Mouse (Mus musculus): ENCODE data around the gene Tmed2. TPM values are rescaled to one million over a fixed set of nuclear protein-coding genes. Genes with fewer than 3 reads are reported as not detected.
"Not testable (repeated sequence)": the region's sequence is repeated elsewhere in the genome, so short reads cannot be mapped to it uniquely, and the experiment has no call there.

Gene Tmed2
- total RNA-seq (2021) = 100 to 1,000 TPM; 214 to 218 TPM
- long read RNA-seq, experiment 1, transcript Tmed2-201 (4 exons, 2,074 nt) = major isoform, 250 of 263 reads
- long read RNA-seq, experiment 1, partial matches to known transcripts = 2 of 263 reads
- long read RNA-seq, experiment 1, other reads (novel, unspliced or antisense) = 8 of 263 reads
- long read RNA-seq, experiment 2, transcript Tmed2-201 (4 exons, 2,074 nt) = major isoform, 484 of 523 reads
- long read RNA-seq, experiment 2, partial matches to known transcripts = 1 of 523 reads
- long read RNA-seq, experiment 2, other reads (novel, unspliced or antisense) = 32 of 523 reads

GRCm38 (mm10) chr5:124540383-124540786 is at the start of gene Tmed2:
Gene Tmed2 (plus strand): TSS chr5:124540695.
- peak; percentile 91 to 95 for DNase-seq (ENCODE audit: low spot score in 2 of 2)

- no peak for DNase-seq (ENCODE audit: low spot score in 2 of 2)
These were observed 48.8 kb upstream of the Tmed2 start for GRCm38 (mm10) chr5:124491732-124492131.

DNA sequence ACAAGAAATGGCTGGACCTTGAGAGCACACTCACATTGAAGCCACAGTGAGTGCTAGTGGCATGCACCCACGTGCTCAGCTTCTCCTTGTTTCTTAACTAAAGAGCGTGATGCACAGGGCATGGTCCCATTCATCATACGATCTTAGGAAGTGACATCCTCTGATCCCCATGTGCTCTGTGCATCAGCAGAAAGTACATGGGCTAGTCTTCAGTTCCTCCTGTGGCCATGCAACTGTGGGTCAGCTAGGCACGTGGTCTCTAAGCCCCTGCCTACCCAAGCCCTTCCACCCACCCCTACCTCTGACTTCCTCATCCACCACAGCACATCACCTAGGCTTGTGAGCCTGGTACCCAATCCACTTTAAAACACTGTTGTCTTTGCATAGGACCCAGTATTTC is 47.9 kb upstream of the Tmed2 start:
- DNase-seq (ENCODE audit: low spot score in 2 of 2) = no peak

GRCm38 (mm10) chr5:124493455-124493854 is 47.0 kb upstream of the Tmed2 start:
- no peak for DNase-seq (ENCODE audit: low spot score in 2 of 2)

- no peak for DNase-seq (ENCODE audit: low spot score in 2 of 2)
These were observed 44.9 kb upstream of the Tmed2 start for GRCm38 (mm10) chr5:124495547-124495946.

DNA sequence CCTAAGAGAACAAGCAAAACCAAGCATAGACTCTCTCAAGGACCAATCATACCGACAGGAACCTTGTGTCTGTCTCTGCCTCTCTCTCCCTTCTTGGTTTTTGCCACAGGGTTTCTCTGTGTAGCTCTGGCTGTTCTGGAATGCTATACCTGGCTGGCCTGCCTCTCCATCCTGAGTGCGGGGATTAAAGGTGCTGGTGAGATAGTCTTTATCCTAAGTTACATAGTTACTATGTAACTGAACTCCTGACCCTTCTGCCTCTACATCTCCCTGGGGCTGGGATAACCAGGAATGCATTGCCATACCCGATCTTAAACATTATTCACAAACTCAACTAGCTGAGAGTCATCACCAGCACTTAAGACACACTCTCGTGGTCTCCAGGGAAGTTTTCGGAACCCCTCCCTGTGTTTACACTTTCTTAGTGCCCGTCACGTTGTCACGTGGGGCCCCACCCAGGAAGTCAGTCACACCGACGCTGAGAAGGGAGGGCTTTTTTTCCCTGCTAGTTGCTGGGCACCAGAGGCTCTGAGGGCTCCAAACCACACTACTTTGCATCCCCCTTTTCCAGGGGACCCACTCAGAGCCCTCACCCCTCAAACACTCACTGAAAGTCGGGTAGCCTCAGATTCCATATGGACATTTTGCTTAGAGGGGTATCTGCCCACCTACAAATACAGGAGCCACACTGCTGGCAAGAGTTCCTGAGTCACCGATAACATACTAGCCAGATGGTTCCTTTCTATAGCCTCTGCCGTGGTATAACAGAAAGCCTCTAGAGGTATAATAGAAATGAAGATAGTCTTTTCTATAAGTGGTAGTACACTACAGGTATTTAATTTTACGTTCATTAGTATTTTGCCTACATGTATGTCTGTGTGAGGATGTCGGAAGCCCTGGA is 43.6 kb upstream of the Tmed2 start:
- no peak for DNase-seq (ENCODE audit: low spot score in 2 of 2)

DNA sequence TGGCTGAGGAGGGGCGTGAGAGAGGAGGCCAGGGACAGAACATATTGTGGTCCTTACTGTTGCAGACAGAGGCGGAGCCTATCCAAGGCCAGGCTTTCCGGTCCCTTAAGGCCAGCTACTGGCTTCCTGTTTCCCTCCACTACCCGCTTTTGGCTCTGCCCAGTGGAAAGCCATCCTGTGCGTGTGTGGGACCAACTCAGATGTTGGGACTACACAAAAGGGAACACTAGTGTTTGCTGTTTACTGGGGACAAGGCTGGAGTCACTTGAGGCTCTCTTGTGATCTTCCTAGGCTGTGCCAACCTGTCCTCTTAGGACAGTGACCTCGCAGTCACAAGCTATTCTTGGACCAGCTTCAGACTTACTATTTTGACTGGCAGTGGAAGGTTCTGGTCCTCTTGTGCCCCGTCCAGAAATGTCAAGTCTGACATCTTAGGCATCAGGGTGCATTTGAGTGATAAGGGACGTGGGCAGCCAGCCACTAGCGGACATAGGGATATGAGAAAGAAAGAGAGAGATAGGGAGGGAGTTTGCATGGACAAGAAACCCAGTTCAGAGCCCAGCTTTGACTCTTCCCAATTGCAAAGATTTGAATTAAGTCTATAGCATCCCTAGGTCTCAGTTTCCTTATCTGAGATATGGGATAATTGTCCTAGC is 42.1 kb upstream of the Tmed2 start:
- peak; percentile 22 to 36 for DNase-seq (ENCODE audit: low spot score in 2 of 2)

DNA sequence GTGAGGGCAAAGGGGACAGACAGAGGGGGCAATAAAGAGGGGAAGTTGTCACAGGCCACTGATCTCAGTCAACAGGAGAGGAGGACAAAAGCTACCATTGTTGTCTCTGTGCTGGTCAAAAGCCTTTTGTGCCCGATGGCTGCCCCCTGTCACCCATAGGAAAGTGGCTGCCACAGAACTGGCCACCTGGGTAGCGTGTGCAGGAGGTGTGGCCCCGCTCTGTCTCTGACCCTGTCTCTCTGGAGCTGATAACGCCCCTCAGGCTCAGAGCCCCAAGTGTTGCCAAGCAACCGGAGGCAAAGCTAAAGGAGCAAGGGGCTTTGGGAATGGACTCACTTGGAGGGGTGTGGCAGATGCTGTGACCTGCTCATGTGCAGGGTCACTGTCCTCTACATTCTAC is 41.5 kb upstream of the Tmed2 start:
- DNase-seq (ENCODE audit: low spot score in 2 of 2) = no peak

DNA sequence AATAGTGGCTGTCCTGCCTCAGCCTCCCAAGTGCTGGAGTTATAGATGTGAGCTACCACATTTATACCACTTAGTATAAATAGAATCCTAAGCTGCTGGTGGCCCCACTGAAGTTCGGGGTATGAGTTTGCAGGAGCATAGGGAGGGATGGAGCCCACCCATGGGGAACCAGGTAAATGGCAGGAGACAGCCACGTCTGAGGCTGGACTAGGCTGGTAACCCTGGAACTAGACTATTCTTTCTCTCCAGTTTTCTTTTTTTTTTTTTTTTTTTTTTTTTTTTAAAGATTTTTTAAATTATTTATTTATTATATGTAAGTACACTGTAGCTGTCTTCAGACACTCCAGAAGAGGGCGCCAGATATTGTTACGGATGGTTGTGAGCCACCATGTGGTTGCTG is 40.5 kb upstream of the Tmed2 start:
- not testable (repeated sequence) for DNase-seq (ENCODE audit: low spot score in 2 of 2)

DNA sequence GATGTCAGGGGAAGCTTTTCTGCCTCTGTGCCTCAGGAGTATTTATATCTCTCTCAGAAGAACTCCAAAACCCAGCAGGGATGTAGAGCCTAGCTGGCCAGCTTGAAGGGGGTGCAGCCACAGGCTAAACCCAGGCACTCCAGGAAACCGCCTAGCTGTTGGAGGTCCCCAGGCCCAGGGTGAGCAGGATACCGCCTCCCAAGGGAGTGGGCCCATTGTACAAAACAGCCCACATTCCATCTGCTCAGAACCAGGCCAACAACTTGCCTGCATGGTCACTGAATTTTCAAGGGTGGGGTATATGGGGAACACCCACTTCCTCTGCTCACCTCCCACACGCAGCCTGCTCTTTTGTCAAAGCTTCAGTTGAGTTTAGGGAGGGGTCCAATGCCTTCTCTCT is 39.9 kb upstream of the Tmed2 start:
- no peak for DNase-seq (ENCODE audit: low spot score in 2 of 2)

DNA sequence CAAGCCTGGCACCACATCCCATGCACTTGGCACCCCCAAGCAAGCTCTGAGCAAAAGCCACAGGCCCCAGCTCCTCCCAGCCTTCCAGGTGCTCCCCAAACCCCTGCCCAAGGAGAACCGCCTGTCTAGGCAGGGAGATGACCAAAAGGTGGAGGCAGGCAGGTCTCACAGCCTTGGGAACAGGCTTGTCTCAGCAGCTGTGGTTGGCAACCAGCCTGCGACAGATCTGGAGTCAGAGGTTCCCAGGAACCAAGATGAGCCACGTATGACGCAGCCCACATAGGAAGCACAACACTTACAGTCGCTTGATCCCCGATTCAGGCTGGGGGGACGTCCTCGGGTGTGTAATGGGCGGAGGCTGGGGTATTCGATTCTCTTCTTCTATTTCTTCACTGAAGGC is 39.0 kb upstream of the Tmed2 start:
- DNase-seq (ENCODE audit: low spot score in 2 of 2) = no peak

DNA sequence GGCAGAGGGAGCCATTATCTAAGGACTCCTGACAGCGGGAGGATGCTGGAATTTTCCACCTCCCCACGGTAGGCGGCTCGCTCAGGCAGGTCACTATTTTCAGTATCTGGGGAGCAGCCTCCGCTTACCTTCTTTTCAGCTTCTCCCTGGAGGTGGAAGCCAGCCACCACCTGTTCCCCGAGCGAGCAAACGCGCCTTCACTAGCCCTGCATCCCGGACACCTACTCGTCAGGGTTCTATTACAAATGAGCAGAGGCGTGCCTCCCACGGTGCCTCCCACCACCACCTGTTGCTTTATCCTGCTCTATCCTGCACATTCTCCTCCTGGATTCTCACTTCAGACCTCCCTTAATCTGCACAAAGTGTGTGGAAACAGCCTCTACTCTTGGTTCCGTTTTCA is 36.8 kb upstream of the Tmed2 start:
- DNase-seq (ENCODE audit: low spot score in 2 of 2) = no peak

- no peak for DNase-seq (ENCODE audit: low spot score in 2 of 2)
These were observed 35.3 kb upstream of the Tmed2 start for GRCm38 (mm10) chr5:124505235-124505634.

DNA sequence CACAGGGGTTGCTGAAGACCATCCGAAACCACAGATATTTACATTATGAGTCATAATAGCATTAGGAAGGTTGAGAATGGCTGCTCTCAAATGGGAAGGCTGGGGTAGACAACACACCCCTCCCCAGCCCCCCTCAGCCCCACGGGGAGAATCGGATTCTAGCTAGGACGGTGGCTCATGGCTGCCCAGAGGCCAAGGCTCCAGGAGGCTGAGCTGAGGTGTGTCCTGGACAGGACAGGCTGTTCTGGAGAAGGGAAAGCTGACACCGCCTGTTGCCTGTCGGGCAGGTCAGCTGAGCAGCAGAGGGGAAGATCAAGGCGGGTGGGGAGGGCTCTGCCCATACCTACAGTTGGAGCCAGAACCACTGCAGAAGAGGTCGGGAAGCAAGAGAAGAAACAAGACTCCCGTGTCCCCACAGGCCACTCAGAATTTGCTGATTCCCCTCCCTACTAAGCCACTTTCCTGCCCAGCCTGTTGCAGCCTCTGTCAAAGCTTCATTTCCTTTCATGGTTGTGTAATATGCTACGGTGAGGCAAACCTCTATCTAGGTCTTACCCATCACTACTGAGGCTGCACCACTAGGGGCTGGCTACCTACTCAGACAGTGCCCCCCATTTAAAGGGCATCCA is 33.6 kb upstream of the Tmed2 start:
- no peak for DNase-seq (ENCODE audit: low spot score in 2 of 2)

GRCm38 (mm10) chr5:124509200-124509599 is 31.3 kb upstream of the Tmed2 start:
- no peak for DNase-seq (ENCODE audit: low spot score in 2 of 2)

- DNase-seq (ENCODE audit: low spot score in 2 of 2) = no peak
These were observed 30.7 kb upstream of the Tmed2 start for GRCm38 (mm10) chr5:124509742-124510237.

DNA sequence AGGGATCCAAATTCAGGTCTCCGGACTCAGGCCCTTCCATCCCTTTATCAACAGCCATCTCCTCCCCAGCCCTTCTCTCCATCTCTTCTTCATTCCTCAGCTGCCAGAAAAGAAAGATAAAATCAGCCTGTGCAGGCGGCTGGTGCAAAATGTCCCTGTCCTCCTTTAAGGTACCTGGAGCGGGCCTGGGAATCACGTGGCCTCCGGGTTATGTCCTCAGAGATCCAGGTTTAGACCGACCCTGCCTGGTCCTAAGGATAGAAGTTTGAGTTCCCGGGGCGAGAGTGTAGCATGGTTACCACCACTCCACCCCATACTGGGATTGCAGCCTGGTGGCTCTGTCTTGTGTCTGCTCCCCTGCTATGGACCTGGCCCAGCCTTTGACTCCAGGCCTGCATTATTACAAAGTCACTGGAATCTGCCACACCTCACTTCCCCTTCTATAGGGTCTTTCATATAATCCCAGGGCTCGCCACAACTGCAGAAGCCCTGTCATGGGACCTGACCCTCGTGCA is 29.9 kb upstream of the Tmed2 start:
- no peak for DNase-seq (ENCODE audit: low spot score in 2 of 2)

DNA sequence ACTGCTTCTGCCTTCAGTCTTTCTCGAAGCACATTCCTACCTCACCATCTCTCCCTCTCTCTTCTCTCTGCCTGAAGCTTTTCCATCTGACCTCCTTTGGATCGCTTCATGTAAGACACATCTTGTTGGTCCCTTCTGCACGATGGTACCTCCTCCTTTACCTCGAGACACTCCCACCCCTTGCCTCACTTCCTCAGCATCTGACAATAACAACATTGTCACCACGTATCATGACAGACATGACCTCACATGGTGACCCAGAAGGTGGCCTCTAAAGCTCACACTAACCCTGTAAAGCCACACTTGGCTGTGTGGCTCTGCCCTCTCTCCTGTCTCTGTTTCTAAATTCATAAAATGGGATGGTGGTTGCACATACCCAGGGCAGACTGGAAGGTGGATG is 24.7 kb upstream of the Tmed2 start:
- DNase-seq (ENCODE audit: low spot score in 2 of 2) = no peak

- no peak for DNase-seq (ENCODE audit: low spot score in 2 of 2)
These were observed 21.8 kb upstream of the Tmed2 start for GRCm38 (mm10) chr5:124518648-124519047.

GRCm38 (mm10) chr5:124521588-124521987 is 18.9 kb upstream of the Tmed2 start:
- no peak for DNase-seq (ENCODE audit: low spot score in 2 of 2)

DNA sequence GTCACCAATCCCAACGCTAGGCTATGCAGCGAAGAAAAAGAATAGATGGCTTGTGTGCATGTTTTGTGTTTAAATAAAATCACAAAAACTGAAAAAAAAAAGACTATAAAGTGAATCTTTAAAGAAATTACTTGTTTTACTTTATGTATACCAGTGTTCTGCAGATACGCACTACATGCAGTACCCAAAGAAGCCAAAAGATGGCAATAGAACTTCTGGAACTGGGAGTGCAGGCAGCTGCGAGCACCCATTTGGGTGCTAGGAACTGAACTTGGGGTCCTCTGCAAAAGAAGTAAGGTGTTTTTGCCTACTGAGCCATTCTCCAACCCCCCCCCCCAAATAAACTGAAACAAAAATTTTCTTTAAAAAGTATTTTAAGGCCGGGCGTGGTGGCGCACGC is 17.5 kb upstream of the Tmed2 start:
- DNase-seq (ENCODE audit: low spot score in 2 of 2) = no peak

Data from adrenal gland, adult 18-20 months (tissue).